Mouse (Mus musculus): ENCODE results near the gene Gm10570.

DNA sequence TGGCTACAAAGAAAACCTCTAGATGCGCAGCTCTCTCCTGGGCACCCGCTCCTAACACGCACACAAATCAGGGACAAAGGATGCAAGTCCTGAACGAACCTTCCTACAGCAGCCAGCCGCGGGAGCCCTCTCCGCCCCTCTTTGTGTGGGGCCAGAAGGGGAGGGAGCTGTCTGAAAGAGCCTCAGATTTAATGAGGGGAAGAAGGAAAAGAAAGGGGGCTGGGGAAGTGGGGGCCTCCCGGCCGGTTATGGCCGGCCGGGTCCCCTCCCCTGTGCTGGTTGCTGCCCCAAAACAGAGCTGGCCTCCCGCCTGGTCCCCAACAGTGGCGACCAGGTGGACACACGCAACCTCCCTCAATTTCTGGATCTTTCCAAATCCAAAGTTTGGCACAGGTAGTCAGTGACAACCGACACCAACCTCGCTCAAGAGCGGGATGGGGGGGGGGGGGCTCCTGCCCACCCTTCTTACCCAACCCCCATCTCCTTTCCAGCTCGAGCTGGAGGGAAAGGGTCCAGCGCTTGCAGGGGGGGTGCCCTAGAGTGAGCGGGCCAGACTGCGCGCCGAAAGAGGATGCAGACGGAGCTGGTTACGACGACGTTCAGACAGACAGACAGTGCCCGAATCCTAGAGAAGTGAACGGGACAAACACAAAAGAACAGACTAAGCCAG, 34.0 kb downstream of the Gm10570 start:
- TF ChIP-seq CTCF (IDR thresholded peaks at IDR 0.05; ENCODE audit: extremely low read depth, insufficient read depth, low read length) (no peak), POLR2A (IDR thresholded peaks at IDR 0.05; ENCODE audit: extremely low read depth, insufficient read depth, low read length) (no peak)
